Mouse (Mus musculus): ENCODE data around the gene Olfr588-ps1. TPM values are rescaled to one million over a fixed set of nuclear protein-coding genes. Genes with fewer than 3 reads are reported as not detected.
"Not testable (repeated sequence)": the region's sequence is repeated elsewhere in the genome, so short reads cannot be mapped to it uniquely, and the experiment has no call there.

Gene Olfr588-ps1
- total RNA-seq (2021) = not detected

GRCm38 (mm10) chr7:103140579-103140978 is at the start of gene Olfr588-ps1:
TSS of gene Olfr588-ps1 (plus strand) at chr7:103140879.
- intact Hi-C loops (cut with DNase I) = no loop called here
- DNase-seq (ENCODE audit: extremely low spot score in 1 of 2, low spot score in 2 of 2) = no peak

DNA sequence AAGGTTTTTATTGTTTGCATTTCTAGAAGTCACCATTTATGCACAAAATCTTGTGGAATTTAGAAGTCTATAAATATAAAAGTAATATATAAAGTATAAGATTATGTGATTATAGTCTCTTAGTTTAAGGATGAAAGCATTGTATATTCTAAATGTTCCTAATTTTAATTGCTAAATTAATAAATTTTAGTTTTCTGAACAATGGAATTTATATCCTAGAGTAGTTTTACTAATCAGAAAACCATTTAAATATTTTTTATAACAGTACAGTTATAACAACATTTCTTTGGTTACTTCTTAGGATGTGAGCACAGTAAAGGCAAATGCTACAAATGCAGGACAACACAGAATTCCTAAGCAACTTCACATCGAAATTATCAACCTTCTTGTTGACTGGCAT is 43.3 kb upstream of the Olfr588-ps1 start, which contains the start of gene Olfr585:
Gene Olfr585, plus strand, starts transcription at position 301 of the 400 bp plus-strand sequence.
- intact Hi-C loops (cut with DNase I) = no loop called here
- DNase-seq (ENCODE audit: extremely low spot score in 1 of 2, low spot score in 2 of 2) = no peak

DNA sequence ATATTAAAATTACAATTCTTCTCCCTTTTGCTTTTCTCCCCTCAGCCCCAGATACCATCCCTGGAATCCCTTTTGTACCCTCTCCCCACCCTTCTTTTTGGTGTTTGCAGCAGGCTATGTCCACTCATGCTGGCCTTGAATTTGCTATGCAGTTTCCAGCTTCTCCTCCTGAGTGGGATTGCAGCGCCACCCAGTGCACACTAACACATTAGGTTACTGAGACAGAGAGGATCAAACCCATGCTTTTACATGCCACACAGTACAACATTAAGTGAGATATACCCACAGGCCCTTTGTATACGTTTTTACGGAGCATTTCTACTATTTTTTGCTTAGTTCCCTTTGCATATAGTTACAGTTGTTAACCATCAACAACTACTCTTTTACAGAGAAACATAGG is 21.3 kb upstream of the Olfr588-ps1 start:
- intact Hi-C loops (cut with DNase I) = no loop called here
- DNase-seq (ENCODE audit: extremely low spot score in 1 of 2, low spot score in 2 of 2) = no peak

- intact Hi-C loops (cut with DNase I) = loop anchor here (10.0 kb wide), 1 partner anchor 611 kb away; no protein-coding TSS in a partner anchor
These were observed 15.1 kb upstream of the Olfr588-ps1 start, which contains the start of gene Olfr586 for GRCm38 (mm10) chr7:103125538-103125937. TSS of gene Olfr586 (minus strand) at chr7:103125638.

DNA sequence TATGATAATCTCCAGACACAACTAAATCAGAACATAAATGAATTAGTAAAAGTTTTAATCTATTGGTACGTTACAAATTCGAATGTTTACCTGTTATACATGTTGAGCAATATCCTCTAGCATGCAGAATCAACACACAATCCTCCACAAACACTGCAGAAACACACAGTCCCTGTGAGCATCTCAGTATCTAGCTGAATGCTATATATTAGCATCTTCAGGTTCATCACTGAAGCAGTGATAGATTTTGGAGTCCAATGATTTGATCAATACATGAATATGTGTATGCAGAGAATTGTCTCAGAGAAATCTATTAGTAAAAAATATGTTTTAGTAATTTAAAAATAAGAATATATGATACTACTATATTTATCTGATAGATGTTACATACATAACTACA is 15.6 kb downstream of the Olfr588-ps1 start, which contains the start of gene Olfr589:
Gene Olfr589, minus strand, starts transcription at position 101 of the 400 bp plus-strand sequence.
- no peak for DNase-seq (ENCODE audit: extremely low spot score in 1 of 2, low spot score in 2 of 2)
- intact Hi-C loops (cut with DNase I) = no loop called here

More at GRCm38 (mm10) chr7:103125538-103125937, 15.1 kb upstream of the Olfr588-ps1 start, which contains the start of gene Olfr586:
- no peak for DNase-seq (ENCODE audit: extremely low spot score in 1 of 2, low spot score in 2 of 2)

DNA sequence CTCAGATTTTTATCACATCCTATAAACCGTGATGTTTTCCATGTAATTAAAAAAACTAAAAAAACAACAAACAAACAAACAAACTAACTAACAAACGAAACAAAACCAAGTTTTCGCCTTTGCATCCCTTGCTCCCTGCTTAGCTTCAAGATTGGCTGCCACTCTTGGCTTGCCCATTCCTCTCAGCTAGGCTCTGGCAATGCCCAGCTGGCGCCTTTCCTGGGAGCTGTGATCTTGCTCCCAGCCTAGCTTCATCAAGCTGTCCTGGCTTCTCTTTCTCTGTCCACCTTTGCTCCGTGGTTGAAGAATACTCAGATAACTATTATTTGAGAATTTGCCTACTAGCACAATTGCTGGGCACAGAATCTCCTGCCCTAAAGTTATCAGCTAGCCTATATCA is 29.0 kb downstream of the Olfr588-ps1 start:
- no peak for DNase-seq (ENCODE audit: extremely low spot score in 1 of 2, low spot score in 2 of 2)
- intact Hi-C loops (cut with DNase I) = no loop called here

DNA sequence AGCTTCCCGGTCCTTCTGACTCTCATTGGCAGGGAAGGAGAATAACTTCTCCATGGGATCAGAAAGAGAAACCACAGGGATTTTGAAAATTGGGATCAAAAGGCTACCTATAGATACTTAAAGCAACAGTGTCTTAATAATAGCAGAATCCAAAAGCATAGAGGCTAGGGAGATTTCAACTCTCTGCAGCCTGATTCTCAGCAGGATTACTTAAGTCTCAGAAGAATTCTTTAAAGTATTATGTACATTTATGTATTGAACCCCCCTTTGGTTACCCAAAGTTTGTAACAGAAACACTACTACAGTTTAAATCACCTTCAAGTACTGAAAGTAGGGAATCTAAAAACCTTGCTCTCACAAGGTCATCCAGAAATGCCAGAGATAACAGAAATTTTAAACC is 37.6 kb downstream of the Olfr588-ps1 start, which contains the start of gene Olfr591:
Gene Olfr591, minus strand, starts transcription at position 101 of the 400 bp plus-strand sequence.
- DNase-seq (ENCODE audit: extremely low spot score in 1 of 2, low spot score in 2 of 2) = no peak
- intact Hi-C loops (cut with DNase I) = no loop called here

DNA sequence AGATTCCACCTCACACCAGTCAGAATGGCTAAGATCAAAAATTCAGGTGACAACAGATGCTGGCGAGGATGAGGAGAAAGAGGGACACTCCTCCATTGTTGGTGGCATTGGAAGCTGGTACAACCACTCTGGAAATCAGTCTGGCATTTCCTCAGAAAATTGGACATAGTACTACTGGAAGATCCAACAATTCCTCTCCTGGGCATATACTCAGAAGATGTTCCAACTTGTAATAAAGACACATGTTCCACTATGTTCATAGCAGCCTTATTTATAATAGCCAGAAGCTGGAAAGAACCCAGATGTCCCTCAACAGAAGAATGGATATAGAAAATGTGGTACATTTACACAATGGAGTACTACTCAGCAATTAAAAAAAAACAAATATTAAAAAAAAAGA is 43.8 kb downstream of the Olfr588-ps1 start, which contains the start of gene Olfr592:
Gene Olfr592, plus strand, starts transcription at position 301 of the 400 bp plus-strand sequence.
- DNase-seq (ENCODE audit: extremely low spot score in 1 of 2, low spot score in 2 of 2); intact Hi-C loops (cut with DNase I): not testable (repeated sequence)

Other genes starting within 250 kb of the Olfr588-ps1 start
- not detected for gene Olfr569, start 250.0 kb upstream of the Olfr588-ps1 start, total RNA-seq (2021)
- gene Olfr570, start 246.3 kb upstream of the Olfr588-ps1 start, total RNA-seq (2021) = not detected
- gene Olfr571, start 223.3 kb upstream of the Olfr588-ps1 start, total RNA-seq (2021) = not detected
- gene Olfr572, start 216.5 kb upstream of the Olfr588-ps1 start, total RNA-seq (2021) = not detected
- gene Olfr573-ps1, start 198.3 kb upstream of the Olfr588-ps1 start, total RNA-seq (2021) = not detected
- not detected for gene Olfr574, start 192.4 kb upstream of the Olfr588-ps1 start, total RNA-seq (2021)
- gene Olfr575, start 182.1 kb upstream of the Olfr588-ps1 start, total RNA-seq (2021) = not detected
- not detected for gene Olfr576, start 178.2 kb upstream of the Olfr588-ps1 start, total RNA-seq (2021)
- not detected for gene Olfr577, start 164.9 kb upstream of the Olfr588-ps1 start, total RNA-seq (2021)
- gene Olfr578, start 151.6 kb upstream of the Olfr588-ps1 start, total RNA-seq (2021) = not detected
- not detected for gene Olfr582, start 102.9 kb upstream of the Olfr588-ps1 start, total RNA-seq (2021)
- gene Olfr583, start 89.6 kb upstream of the Olfr588-ps1 start, total RNA-seq (2021) = not detected
- gene Olfr584, start 59.0 kb upstream of the Olfr588-ps1 start, total RNA-seq (2021) = not detected
- not detected for gene Olfr585, start 43.2 kb upstream of the Olfr588-ps1 start, total RNA-seq (2021)
- gene Olfr586, start 15.2 kb upstream of the Olfr588-ps1 start, total RNA-seq (2021) = not detected
- gene Olfr589, start 15.5 kb downstream of the Olfr588-ps1 start, total RNA-seq (2021) = not detected
- not detected for gene Olfr591, start 37.5 kb downstream of the Olfr588-ps1 start, total RNA-seq (2021)
- gene Olfr592, start 43.9 kb downstream of the Olfr588-ps1 start, total RNA-seq (2021) = not detected
- not detected for gene Olfr593, start 71.0 kb downstream of the Olfr588-ps1 start, total RNA-seq (2021)
- not detected for gene Olfr594, start 76.1 kb downstream of the Olfr588-ps1 start, total RNA-seq (2021)
- not detected for gene Usp17ld, start 111.6 kb downstream of the Olfr588-ps1 start, total RNA-seq (2021)
- gene Olfr596, start 164.8 kb downstream of the Olfr588-ps1 start, total RNA-seq (2021) = not detected
- gene Olfr597, start 175.4 kb downstream of the Olfr588-ps1 start, total RNA-seq (2021) = not detected
- gene Olfr598, start 182.7 kb downstream of the Olfr588-ps1 start, total RNA-seq (2021) = not detected
- gene Olfr599, start 195.0 kb downstream of the Olfr588-ps1 start, total RNA-seq (2021) = not detected
- not detected for gene Olfr600, start 208.8 kb downstream of the Olfr588-ps1 start, total RNA-seq (2021)
- gene Olfr601, start 221.8 kb downstream of the Olfr588-ps1 start, total RNA-seq (2021) = not detected
- not detected for gene Olfr603, start 245.3 kb downstream of the Olfr588-ps1 start, total RNA-seq (2021)